Mouse (Mus musculus) stomach, postnatal 0 days (tissue): ENCODE results near the gene Klhdc9.
A peak's percentile ranks its signal among the peaks of the same experiment; 100 is the strongest.

Experiments
- CTCF ChIP-seq: IDR thresholded peaks from 2 replicates; pipeline ENCODE4 v1.5.1; 2016; ENCODE audit warnings: antibody characterized with exemption, low read depth, mild to moderate bottlenecking, moderate library complexity
- EP300 ChIP-seq: optimal IDR thresholded peaks from 2 replicates; pipeline ENCODE3; 2016; ENCODE audit warnings: antibody characterized with exemption

- TF ChIP-seq CTCF: peak; percentile 85
- no peak for TF ChIP-seq EP300
These were observed 19.5 kb upstream of the Klhdc9 start for GRCm38 (mm10) chr1:171379935-171380599.
